Mouse (Mus musculus) stomach, embryonic 15.5 days (tissue): ENCODE measurements at regions not wholly inside any gene's neighbourhood (a gene's known extent, or its start where the extent isn't known, plus 50 kb on each side); places are given as distances from the start of the nearest gene placed in this dataset.
A peak's percentile ranks its signal among the peaks of the same experiment; 100 is the strongest.
"Not testable (repeated sequence)": the region's sequence is repeated elsewhere in the genome, so short reads cannot be mapped to it uniquely, and the experiment has no call there.

Source experiments
- ATAC-seq: fragments of 200-750 bp; cut with Nextera tagmentation; 2 replicates; pipeline ENCODE4 v1.8.0; 2017; ENCODE audit warnings: low read depth, moderate number of reproducible peaks, moderate TSS enrichment; ENCODE audit not compliant: insufficient read depth, low FRiP score
- H3K27ac ChIP-seq: fragments of 300-500 bp; sonication (generic); 2 replicates; pipeline ENCODE4 v1.5.1; 2015; ENCODE audit warnings: mild to moderate bottlenecking, inconsistent platforms
- H3K27me3 ChIP-seq: fragments of 300-500 bp; sonication (generic); replicated peaks from 2 replicates; pipeline ENCODE4 v1.6.1; 2015; ENCODE audit warnings: inconsistent platforms
- H3K36me3 ChIP-seq: fragments of 300-500 bp; sonication (generic); 2 replicates; pipeline ENCODE4 v1.6.1; 2015; ENCODE audit warnings: inconsistent platforms
- H3K4me1 ChIP-seq: fragments of 300-500 bp; sonication (generic); 2 replicates; pipeline ENCODE4 v1.6.1; 2015; ENCODE audit warnings: inconsistent platforms
- H3K4me2 ChIP-seq: fragments of 300-500 bp; sonication (generic); 2 replicates; pipeline ENCODE4 v1.6.1; 2015; ENCODE audit warnings: mild to moderate bottlenecking, inconsistent platforms
- H3K4me3 ChIP-seq: fragments of 300-500 bp; sonication (generic); replicated peaks from 2 replicates; pipeline ENCODE4 v1.5.1; 2015; ENCODE audit warnings: inconsistent platforms
- H3K9ac ChIP-seq: fragments of 300-500 bp; sonication (generic); 2 replicates; pipeline ENCODE4 v1.6.1; 2015; ENCODE audit warnings: inconsistent platforms
- H3K9me3 ChIP-seq: fragments of 300-500 bp; sonication (generic); 2 replicates; pipeline ENCODE4 v1.6.1; 2016; ENCODE audit warnings: inconsistent platforms
- WGBS: fragments of 180-500 bp; shearing (Covaris S2); methylation state at CpG from one replicate; pipeline ENCODE4 v1.1.7; 2015; 5-methylcytosine and 5-hydroxymethylcytosine counted together

DNA sequence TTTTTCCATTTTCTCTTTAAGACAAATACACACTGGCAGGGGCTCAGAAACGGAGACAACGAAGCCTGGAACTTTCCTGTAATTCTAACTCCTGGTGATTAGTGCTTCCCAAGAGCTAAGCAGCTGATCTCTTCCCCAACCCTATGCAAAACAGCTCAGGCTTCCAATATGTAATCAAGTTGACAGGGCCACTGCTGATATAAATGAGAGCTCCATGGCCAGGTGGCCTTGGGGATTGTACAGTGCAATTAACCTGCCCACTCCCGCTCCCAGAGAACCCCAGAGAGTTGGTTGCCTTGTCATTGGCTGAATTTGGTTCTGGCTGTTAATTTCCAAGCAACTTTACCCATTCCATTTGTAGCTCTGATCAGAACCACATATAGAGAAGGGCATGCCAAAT, 67.8 kb downstream of the 4933415F23Rik start:
- Histone ChIP-seq H3K4me2 (no peak overlapping the region), H3K4me3 (no peak overlapping the region), H3K9ac (no peak overlapping the region), H3K9me3 (no peaks in the 10 kb centered on the region), H3K4me1 (no peaks in the 10 kb centered on the region), H3K36me3 (no peaks in the 10 kb centered on the region), H3K27me3 (no peaks in the 10 kb centered on the region), H3K27ac (no peak overlapping the region)
- no peak for ATAC-seq
- WGBS: 42% methylated on average over 3 of the region's 3 CpGs

DNA sequence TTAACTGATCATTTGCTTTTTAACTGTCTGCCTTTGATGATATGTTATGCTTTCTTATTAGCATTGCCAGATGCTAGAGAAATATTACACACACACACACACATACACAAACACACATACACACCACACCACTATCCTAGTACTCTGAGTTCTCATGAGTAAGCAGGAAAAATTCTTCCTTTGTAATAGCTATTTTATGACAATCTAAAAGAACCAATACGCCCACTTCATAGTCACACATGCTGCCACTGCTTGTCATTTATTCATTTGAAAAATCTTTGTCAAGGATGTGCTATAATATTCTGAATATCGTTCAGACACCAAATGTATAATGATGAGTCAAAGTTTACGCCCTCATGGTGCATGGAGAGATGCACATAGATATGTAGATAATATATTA, 78.5 kb downstream of the 4933415F23Rik start:
- no peak overlapping the region for H3K4me3 ChIP-seq
- no peak overlapping the region for H3K27ac ChIP-seq
- H3K9ac ChIP-seq: no peak overlapping the region
- H3K4me1 ChIP-seq: no peaks in the 10 kb centered on the region
- WGBS: 85% methylated on average over 3 of the region's 3 CpGs
- H3K4me2 ChIP-seq: no peak overlapping the region
- no peaks in the 10 kb centered on the region for H3K27me3 ChIP-seq
- H3K9me3 ChIP-seq: no peaks in the 10 kb centered on the region
- no peaks in the 10 kb centered on the region for H3K36me3 ChIP-seq
- ATAC-seq: no peak

DNA sequence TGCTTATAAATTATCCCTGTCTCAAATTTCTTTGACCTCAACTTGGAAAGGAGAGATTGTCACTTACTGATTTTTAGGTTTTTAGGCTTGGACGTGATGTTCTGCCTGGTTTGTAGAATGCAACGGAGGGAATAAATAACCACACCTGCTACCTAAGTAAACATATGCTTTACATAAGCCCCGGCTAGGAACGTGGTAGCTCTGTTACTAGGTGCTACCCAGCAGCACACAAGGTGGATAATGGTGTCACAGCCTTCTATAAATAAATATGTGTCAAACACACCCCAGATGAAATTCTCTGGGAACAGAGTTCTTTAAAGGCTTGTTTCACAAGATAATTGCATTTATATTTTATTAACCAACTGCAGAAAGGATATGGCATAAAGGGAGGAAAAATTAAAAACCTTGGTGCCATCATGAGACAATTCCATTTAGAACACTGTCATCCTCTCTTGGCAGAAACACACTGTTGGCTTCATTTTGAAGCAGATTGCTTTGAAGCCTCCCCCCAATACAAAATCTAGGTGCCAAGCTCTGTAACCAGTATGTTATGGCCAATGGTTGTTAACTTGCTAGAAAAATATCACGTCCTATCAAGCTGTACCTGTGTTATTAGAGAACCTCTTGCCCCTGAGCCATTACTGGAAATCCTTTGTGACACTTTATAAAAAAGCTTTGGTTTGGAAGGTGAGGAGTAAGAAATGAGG, 94.1 kb downstream of the 4933415F23Rik start:
- Histone ChIP-seq H3K9me3 (no peaks in the 10 kb centered on the region), H3K36me3 (no peaks in the 10 kb centered on the region), H3K27ac (no peak overlapping the region), H3K4me2 (no peak overlapping the region), H3K27me3 (no peaks in the 10 kb centered on the region), H3K4me3 (no peak overlapping the region), H3K9ac (no peak overlapping the region), H3K4me1 (no peaks in the 10 kb centered on the region)
- no peak for ATAC-seq
- WGBS: 44% methylated on average over 5 of the region's 5 CpGs

DNA sequence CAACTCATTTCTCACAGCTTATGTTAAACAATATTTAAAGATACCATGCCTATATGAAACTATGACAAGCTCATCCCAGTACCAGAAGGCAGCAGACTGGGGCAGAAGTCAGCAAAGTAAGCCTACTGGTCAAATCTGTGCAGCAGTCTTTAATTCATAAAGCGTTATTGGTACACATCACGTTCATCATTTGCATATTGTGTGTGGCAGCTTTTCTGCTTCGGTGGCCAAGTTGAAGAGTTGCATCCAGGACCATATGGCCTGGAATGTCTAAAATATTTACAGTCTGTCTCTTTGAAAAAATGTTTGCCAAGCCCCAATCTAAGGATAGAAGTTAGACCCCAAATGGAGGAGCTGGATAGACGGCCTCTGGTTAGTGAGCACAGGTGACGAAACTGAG, 97.2 kb downstream of the 4933415F23Rik start:
- no peak overlapping the region for H3K27ac ChIP-seq
- no peaks in the 10 kb centered on the region for H3K9me3 ChIP-seq
- no peak overlapping the region for H3K4me2 ChIP-seq
- H3K36me3 ChIP-seq: no peaks in the 10 kb centered on the region
- no peak overlapping the region for H3K9ac ChIP-seq
- no peaks in the 10 kb centered on the region for H3K4me1 ChIP-seq
- ATAC-seq: no peak
- WGBS: 88% methylated on average over 5 of the region's 5 CpGs
- H3K4me3 ChIP-seq: no peak overlapping the region
- H3K27me3 ChIP-seq: no peaks in the 10 kb centered on the region

DNA sequence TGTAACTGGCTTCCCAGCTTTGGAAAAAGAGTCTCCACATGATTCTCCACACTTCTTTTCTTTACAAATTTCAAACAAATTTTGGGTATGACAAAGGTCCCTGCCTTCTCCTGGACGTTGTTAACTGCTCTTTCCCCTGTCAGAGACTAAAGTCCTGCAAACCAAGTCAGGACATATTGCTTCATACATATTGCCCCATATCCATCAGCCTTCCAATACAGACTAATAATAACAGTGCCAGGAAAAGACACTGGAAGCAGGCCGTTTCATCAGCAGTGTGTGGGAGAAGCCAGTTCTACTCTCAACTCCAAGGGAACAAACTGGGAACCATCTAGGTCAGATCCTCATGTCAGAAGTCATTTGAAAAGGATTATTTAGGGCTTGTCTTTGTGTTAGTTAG, 105.4 kb downstream of the 4933415F23Rik start:
- ATAC-seq: no peak
- H3K27ac ChIP-seq: no peak overlapping the region
- H3K9ac ChIP-seq: no peak overlapping the region
- H3K4me3 ChIP-seq: no peak overlapping the region
- H3K9me3 ChIP-seq: no peaks in the 10 kb centered on the region
- no peaks in the 10 kb centered on the region for H3K36me3 ChIP-seq
- WGBS: 57% methylated on average over 2 of the region's 2 CpGs
- H3K27me3 ChIP-seq: no peaks in the 10 kb centered on the region
- H3K4me1 ChIP-seq: no peaks in the 10 kb centered on the region
- no peak overlapping the region for H3K4me2 ChIP-seq

DNA sequence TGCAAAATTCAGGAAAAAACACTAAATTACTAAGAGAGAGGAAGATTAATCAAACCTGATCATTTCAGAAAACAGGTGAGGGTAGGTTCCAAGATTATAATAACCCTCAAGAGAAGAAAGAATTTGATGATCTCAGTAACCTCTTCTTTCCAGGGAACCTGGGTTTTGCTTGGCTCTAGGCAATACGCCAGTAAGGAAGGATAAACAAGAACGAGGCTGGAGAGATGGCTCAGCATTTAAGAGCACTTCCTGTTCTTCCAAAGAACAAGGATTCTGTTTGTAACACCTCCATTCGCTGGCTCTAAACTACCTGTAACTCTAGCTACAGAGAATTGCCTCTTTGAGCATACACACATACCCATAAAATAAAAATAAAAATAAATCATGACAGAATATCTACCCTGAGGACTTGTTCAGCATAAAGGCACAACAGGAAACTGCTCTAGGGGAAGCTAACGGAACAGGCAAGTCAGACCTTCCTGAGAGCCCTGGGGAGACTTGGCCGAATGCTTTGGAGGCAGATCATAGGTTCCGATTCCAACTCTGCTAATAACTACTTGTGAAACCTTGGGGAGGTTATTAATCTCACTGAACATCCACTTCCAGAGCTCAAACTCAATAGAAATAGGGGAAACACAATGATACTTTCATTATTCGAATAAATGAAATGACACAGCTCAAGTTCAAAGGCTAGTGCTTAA, 112.4 kb downstream of the 4933415F23Rik start:
- WGBS: 56% methylated on average over 7 of the region's 7 CpGs
- Histone ChIP-seq H3K27ac (no peak overlapping the region), H3K36me3 (no peaks in the 10 kb centered on the region), H3K4me1 (no peaks in the 10 kb centered on the region), H3K9ac (no peak overlapping the region), H3K9me3 (no peaks in the 10 kb centered on the region), H3K27me3 (no peaks in the 10 kb centered on the region), H3K4me2 (no peak overlapping the region), H3K4me3 (no peak overlapping the region)
- ATAC-seq: no peak

DNA sequence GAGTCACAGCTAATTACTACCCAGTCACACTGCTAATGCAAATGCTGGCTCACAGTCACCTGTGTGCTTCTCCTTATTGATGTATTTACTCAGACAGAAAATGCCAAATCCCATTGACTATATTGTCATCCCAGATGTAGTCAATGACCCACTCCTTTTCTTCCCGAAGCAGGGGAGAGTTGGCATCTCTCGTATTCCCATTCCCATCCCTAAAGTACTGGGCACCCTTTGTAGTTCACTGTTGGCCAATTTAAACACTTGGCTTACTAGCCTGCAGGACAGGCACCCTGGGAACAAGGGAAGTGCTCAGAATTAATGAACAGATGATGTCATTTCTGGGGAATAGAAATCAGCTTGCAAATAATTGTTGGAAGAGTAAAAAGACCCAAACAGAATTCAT, 114.5 kb downstream of the 4933415F23Rik start:
- no peaks in the 10 kb centered on the region for H3K27me3 ChIP-seq
- no peaks in the 10 kb centered on the region for H3K4me1 ChIP-seq
- 71% methylated on average over 2 of the region's 2 CpGs for WGBS
- no peak overlapping the region for H3K27ac ChIP-seq
- no peaks in the 10 kb centered on the region for H3K9me3 ChIP-seq
- no peak overlapping the region for H3K4me2 ChIP-seq
- no peak for ATAC-seq
- no peak overlapping the region for H3K4me3 ChIP-seq
- no peaks in the 10 kb centered on the region for H3K36me3 ChIP-seq
- H3K9ac ChIP-seq: no peak overlapping the region

DNA sequence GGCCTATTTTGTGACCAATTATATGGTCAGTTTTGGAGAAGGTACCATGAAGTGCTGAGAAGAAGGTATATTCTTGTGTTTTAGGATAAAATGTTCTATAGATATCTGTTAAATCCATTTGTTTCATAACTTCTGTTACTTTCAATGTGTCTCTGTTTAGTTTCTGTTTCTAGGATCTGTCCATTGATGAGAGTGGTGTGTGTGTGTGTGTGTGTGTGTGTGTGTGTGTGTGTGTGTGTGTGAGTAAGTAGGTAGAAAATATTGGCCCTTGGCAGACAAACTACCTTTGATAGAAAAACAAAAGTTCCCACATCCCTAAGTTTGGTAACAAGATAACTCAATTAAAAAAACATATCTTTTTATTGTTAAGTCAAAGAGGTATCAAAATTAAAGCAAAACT, 117.8 kb downstream of the 4933415F23Rik start:
- not testable (repeated sequence) for H3K4me1 ChIP-seq, ATAC-seq, H3K4me3 ChIP-seq, H3K36me3 ChIP-seq, H3K9ac ChIP-seq, H3K27ac ChIP-seq, H3K9me3 ChIP-seq, H3K4me2 ChIP-seq, H3K27me3 ChIP-seq

DNA sequence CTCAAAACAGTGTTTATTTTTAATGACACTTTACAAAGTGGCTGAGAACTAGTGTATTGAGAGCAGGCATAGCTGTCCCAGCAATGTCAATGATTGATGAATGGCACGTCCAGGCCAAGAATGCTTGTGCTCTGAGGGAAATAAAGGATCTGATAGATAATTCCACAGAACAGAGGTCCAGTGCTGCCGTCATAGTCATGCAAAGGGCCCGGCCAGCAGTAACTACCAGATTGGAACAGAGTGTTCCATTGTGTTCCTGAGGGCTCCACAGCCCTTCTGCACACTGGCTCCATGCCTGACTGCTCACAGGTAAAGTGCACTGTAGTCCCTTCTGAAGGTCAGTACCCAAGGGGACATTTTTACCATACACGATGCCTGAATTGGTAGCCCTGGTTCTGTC, 127.1 kb downstream of the 4933415F23Rik start:
- Histone ChIP-seq H3K9ac (no peak overlapping the region), H3K27me3 (no peaks in the 10 kb centered on the region), H3K4me3 (no peak overlapping the region), H3K4me1 (0 out of 2 replicates have a peak, but pooled peaks cover 3% of the 10 kb centered on the region), H3K9me3 (no peaks in the 10 kb centered on the region), H3K36me3 (no peaks in the 10 kb centered on the region), H3K27ac (no peak overlapping the region), H3K4me2 (no peak overlapping the region)
- ATAC-seq: peak; percentile 56; the same call in 1 of the 2 replicates
- 28% methylated on average over 4 of the region's 4 CpGs for WGBS

DNA sequence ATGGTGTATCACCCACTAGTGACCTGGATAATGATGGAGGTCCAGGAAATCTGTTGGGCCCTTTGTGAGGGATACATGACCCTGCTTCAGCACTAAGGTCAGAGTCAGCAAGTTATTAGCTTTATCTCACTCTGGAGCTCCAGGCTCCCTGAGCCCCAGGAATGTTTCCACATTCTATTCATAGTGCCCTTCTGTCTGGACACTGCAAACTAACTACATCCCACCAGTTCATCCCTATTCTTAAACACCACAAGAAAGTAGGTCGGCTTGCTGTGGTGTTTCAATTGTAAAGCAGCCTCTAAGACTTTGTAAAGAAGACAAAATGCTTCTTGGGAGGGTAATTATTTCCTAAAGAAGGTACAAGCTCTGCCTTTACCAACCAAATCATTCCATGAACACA, 138.2 kb upstream of the Rims1 start:
- no peak overlapping the region for H3K4me3 ChIP-seq
- WGBS: 60% methylated on average over 1 of the region's 1 CpGs
- no peak overlapping the region for H3K27ac ChIP-seq
- no peak overlapping the region for H3K4me2 ChIP-seq
- H3K9ac ChIP-seq: no peak overlapping the region
- no peaks in the 10 kb centered on the region for H3K4me1 ChIP-seq
- no peak for ATAC-seq
- no peaks in the 10 kb centered on the region for H3K27me3 ChIP-seq
- H3K36me3 ChIP-seq: no peaks in the 10 kb centered on the region
- no peaks in the 10 kb centered on the region for H3K9me3 ChIP-seq

DNA sequence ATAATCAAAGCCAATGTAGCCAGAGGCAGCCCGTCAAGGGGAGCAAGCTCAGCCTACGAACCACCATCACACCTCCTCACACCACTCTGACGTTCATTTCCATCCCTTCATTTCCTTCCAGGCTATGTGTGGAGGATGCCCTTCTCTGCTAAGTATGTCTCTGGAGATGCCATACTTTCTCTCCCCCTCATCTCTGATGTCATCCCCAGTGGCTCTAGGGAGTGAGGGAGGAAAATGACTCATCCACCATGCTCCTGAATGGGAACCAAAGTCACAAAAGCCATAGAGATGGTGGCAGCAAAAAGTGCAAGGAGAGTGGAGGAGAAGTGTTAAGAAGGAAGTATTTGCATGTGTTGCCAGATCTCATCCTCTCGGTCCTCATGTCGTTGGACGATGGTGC, 134.0 kb upstream of the Rims1 start:
- WGBS: 85% methylated on average over 6 of the region's 6 CpGs
- no peak overlapping the region for H3K9ac ChIP-seq
- no peak overlapping the region for H3K4me3 ChIP-seq
- H3K27me3 ChIP-seq: no peaks in the 10 kb centered on the region
- no peaks in the 10 kb centered on the region for H3K4me1 ChIP-seq
- no peak overlapping the region for H3K27ac ChIP-seq
- no peak overlapping the region for H3K4me2 ChIP-seq
- no peak for ATAC-seq
- H3K9me3 ChIP-seq: no peaks in the 10 kb centered on the region
- no peaks in the 10 kb centered on the region for H3K36me3 ChIP-seq

DNA sequence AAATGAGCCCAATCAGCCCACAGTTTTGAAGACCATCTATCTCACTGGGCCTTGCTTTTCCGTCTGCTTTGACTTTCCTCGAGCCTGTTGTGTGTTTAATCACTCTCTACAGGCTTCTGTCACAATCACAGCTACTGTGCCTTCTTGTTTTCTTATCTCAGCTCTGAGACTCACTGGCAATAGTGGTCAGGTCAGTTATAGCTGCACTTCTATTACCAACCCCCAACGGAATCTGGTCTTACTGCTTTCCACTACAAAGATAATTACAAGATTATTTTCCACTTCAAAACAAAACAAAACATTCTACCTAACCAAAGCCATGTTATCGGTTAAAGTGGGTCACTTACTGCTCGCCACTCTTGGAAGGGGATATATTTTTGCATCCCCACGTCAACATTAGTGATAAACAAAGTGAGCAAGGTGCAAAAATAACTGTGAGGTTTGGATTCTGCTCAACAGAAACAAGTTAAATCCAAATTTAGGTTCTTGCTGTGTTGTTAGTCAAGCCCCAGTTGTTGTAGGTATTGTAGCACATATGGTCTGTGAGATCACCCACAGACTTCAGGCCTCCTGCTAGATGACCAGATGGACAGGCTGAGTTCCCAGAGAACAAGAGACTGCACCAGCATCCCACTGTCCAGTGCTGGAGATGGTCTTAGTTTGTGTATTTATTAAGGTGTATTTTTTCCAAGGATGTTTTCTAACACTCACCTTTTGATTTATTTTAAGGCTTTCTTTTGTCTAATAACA, 125.5 kb upstream of the Rims1 start:
- Histone ChIP-seq H3K4me3 (no peak overlapping the region), H3K9ac (no peak overlapping the region), H3K9me3 (no peaks in the 10 kb centered on the region), H3K27me3 (no peaks in the 10 kb centered on the region), H3K4me1 (no peaks in the 10 kb centered on the region), H3K27ac (no peak overlapping the region), H3K36me3 (no peaks in the 10 kb centered on the region), H3K4me2 (no peak overlapping the region)
- no peak for ATAC-seq
- 59% methylated on average over 6 of the region's 6 CpGs for WGBS
